Mouse (Mus musculus): Measurements from ENCODE around the gene Hs6st3.

Hs6st3 gene

GRCm38 (mm10) chr14:119665741-119666141, 527.6 kb downstream of the Hs6st3 start:
- peak; percentile 59 to 71 for DNase-seq

GRCm38 (mm10) chr14:119667421-119667820, 529.3 kb downstream of the Hs6st3 start:
- DNase-seq = no peak

DNA sequence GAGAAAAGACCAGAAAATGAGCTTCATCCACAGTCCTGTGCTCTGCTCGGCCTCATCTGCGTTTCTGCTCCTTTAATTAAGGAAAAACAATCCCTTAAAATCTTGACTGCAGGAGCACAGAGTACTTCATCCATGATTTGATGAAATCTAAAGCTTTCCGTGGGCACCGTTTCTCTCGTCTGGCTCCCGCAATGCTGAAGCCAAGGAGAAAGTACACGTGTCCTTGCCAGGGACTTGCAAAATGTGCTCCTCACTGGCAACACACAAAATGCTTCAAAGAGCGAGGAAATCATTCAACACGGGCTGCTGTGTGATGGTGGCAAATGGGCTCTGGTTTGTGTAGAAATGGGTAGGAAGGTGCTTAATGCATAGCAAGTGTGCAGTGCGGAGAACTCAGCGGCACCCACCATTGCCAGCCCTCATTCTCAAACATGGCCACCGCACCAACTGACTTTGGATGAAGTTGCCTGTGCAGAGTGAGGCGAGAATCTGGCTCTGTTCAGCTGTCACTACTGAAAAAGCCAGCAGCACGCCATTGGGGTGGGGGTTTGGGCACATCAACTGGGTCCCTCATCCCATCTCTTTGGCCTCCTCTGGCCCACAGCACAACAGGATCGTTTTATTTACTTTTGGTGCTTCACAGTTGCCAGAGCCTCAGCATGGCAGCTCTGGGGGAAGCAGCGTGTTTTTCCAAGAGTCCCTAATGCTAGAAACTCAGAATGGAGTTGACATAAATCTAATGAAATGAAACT, 532.9 kb downstream of the Hs6st3 start:
- peak in 1 of 2 experiments; percentile 11 for DNase-seq

- no peak for DNase-seq
Measured at GRCm38 (mm10) chr14:119678574-119678973, 540.4 kb downstream of the Hs6st3 start.

GRCm38 (mm10) chr14:119680052-119680451, 541.9 kb downstream of the Hs6st3 start:
- DNase-seq = no peak

GRCm38 (mm10) chr14:119687885-119688284, 549.7 kb downstream of the Hs6st3 start:
- no peak for DNase-seq

GRCm38 (mm10) chr14:119699982-119700381, 561.8 kb downstream of the Hs6st3 start:
- DNase-seq = no peak

DNA sequence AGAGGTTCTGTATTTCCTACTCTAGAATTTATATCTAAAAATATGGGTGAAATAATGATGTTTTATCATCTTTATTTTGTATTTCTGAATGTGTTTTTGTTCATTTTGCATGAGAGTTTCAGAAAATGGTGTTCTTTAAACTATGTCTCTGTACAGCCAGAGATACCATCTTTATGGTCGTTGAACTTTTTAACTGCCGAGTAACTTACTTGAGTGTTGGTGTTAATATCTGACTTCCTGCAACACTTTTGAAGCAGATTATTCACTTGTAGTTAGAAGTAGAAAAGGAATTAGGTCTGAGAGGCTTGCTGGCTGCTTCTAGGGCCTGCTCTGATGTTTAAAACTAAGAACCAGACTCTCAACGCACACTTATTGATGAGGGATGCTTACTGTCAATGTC, 576.6 kb downstream of the Hs6st3 start:
- no peak for DNase-seq

DNA sequence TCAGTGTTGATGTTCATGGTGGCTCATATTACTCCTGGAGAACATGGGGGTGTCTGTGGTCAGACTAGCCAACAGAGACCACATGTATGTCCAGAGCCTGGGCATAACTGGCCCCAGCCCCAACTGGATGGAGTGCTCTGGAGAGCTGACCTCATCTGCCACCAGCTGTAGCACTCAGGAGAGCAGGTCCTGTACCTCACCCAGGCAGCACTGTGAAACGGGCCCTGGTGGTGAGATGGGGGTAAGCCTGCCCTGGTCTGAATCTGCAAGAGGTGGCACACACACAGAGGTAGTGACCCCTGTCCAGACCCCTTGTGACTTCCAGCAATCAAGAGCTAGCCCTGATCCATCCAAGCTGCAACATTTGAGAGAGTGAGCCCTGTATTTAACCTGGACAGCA, 579.2 kb downstream of the Hs6st3 start:
- no peak for DNase-seq

GRCm38 (mm10) chr14:119725102-119725501, 587.0 kb downstream of the Hs6st3 start:
- DNase-seq = no peak

DNA sequence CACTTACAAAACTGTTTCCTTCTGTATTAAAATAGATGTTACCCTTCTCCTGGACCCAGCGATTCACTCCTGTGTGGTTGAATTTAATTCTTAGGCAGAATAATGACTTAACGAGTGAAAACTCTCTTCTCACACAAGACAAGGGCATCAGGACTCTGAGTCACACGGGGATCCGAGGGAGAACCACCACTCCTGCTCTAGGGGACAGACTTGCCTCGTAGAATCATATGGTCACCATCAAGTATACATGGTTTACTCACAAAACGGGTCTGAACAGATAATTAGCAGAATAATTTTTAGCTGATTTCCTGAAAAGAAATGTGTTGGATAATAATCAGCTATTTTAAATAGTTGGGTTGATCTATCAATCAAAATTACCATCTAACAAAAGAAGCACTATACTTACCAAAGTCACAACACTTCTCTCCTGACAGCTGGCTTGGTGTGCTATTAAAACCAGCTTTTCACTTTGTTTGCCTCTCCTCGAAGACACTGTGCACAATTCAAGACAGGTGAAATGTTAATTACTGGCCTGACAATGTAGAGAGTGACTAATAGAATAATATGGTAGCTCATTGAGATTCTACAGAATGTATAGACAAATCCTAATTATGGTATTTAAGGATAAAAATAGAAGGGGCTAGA, 593.4 kb downstream of the Hs6st3 start:
- no peak for DNase-seq

GRCm38 (mm10) chr14:119732219-119732618, 594.1 kb downstream of the Hs6st3 start:
- no peak for DNase-seq

GRCm38 (mm10) chr14:119737408-119737961, 599.3 kb downstream of the Hs6st3 start:
- no peak for DNase-seq

- DNase-seq = no peak
Measured at GRCm38 (mm10) chr14:119741791-119742190, 603.6 kb downstream of the Hs6st3 start.

DNA sequence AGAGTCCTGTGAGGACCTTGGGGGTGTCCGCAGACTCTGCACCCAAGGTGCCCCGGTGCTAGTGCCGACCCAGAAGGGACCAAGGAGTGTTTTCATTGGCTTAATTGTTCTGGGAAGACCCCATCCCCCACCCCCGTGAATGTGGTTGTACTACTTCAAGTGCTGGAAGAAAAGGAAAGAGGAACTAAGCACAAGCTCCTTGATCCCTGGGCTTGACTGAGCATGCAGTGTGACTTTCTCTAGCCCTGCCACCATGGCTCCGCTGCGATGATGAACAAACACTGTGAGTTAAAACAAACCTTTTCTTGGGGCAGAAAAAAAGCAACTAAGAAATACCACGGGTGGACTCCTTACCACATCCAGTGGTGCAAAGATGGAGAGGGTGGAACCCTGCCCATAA, 623.2 kb downstream of the Hs6st3 start:
- DNase-seq = no peak

GRCm38 (mm10) chr14:119772040-119772439, 633.9 kb downstream of the Hs6st3 start:
- DNase-seq = no peak

- DNase-seq = peak; percentile 21 to 42
Measured at GRCm38 (mm10) chr14:119776261-119776660, 638.1 kb downstream of the Hs6st3 start.

GRCm38 (mm10) chr14:119779982-119780588, 641.9 kb downstream of the Hs6st3 start:
- DNase-seq = no peak

- no peak for DNase-seq
Measured at GRCm38 (mm10) chr14:119781111-119781510, 643.0 kb downstream of the Hs6st3 start.

- no peak for DNase-seq
Measured at GRCm38 (mm10) chr14:119789457-119789856, 651.3 kb downstream of the Hs6st3 start.

DNA sequence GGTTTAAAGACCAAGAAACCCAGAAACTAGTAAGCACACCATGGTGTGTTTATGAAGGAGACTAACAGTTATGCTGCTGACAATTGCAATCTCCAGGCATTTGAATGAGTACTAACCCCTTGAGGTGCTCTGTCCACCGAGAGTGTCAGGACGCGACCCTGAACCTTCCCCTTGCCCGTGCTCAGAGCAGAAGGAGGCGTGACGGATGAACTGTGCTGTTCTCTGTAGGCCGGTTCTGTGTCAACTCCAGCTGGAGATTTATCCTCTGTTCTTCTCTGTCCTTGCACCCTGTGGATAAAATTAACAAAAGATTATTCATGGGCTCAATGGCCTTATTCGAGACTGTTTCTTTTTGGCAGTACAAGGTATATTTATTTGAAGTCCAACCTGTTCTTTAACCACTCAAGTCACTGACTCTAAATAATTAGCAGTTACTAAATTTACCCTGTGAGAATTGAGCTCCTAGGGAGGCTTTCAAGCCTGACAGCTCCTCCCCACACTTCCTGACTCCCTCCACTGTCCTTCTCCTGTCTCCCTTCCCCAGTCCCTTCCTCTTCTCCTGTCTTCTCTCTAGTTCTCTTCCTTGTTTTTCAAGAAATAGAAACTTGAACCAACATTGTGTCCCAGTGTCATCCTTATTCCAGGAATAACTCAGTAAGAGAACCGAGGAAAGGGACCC, 659.2 kb downstream of the Hs6st3 start:
- no peak for DNase-seq

DNA sequence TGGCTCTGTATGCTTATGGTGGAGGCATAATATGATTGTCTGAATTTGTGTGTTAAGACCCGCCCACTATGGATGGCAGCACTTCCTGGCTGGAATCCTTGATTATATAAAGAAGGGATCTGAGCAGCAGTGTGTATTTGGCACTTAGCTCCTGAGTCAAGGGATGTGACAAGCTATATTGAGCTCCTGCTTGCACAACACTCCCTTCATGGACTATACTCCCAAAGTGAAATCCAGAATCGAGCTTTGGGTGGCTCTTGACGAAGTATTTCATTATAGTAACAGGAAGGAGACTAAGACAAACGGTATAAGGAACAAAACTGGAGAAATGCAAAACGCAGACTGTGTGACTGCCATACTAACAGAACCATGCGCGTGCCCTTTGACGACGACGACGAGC, 660.4 kb downstream of the Hs6st3 start:
- no peak for DNase-seq

DNA sequence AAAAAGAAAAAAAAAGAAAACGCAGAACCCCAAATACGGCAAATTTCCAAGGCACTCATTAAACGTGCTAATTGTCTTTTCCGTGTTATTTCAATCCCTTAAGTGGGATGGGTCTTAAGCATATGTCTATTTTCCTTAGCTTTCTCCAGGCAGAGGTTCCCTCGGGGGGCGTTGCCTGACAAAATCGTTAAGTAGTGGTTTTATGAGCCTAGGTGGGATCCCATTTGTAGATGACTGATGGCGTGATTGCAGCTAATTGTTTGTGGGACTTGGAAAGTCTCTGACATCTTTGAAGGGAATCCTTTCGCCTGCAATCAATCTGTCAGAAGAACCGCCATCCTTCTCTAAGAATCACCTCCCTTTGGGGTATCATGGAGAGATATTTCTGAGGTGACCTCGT, 662.7 kb downstream of the Hs6st3 start:
- DNase-seq = no peak
